Mouse (Mus musculus) intestine, embryonic 15.5 days (tissue): ENCODE results near the gene Picalm. TPM values are rescaled to one million over a fixed set of nuclear protein-coding genes. Genes with fewer than 3 reads are reported as not detected.

ENCODE experiments used
- ATAC-seq: fragments of 200-750 bp; cut with Nextera tagmentation; 2 replicates; pipeline ENCODE4 v1.8.0; 2017; ENCODE audit warnings: moderate TSS enrichment, moderate library complexity
- H3K27ac ChIP-seq: fragments of 300-500 bp; sonication (generic); 2 replicates; pipeline ENCODE4 v1.5.1; 2015; ENCODE audit warnings: mild to moderate bottlenecking, inconsistent platforms
- H3K27me3 ChIP-seq: fragments of 300-500 bp; sonication (generic); replicated peaks from 2 replicates; pipeline ENCODE4 v1.6.1; 2015; ENCODE audit warnings: inconsistent platforms
- H3K36me3 ChIP-seq: fragments of 300-500 bp; sonication (generic); 2 replicates; pipeline ENCODE4 v1.6.1; 2015; ENCODE audit warnings: inconsistent platforms
- H3K4me1 ChIP-seq: fragments of 300-500 bp; sonication (generic); replicated peaks from 2 replicates; pipeline ENCODE4 v1.6.1; 2015; ENCODE audit warnings: inconsistent platforms
- H3K4me2 ChIP-seq: fragments of 300-500 bp; sonication (generic); replicated peaks from 2 replicates; pipeline ENCODE4 v1.6.1; 2015; ENCODE audit warnings: mild to moderate bottlenecking, inconsistent platforms
- H3K4me3 ChIP-seq: fragments of 300-500 bp; sonication (generic); replicated peaks from 2 replicates; pipeline ENCODE4 v1.5.1; 2015; ENCODE audit warnings: inconsistent platforms
- H3K9ac ChIP-seq: fragments of 300-500 bp; sonication (generic); 2 replicates; pipeline ENCODE4 v1.6.1; 2015; ENCODE audit warnings: inconsistent platforms
- H3K9me3 ChIP-seq: fragments of 300-500 bp; sonication (generic); 2 replicates; pipeline ENCODE4 v1.6.1; 2016; ENCODE audit warnings: inconsistent platforms
- WGBS: fragments of 180-500 bp; shearing (Covaris S2); methylation state at CpG from one replicate; pipeline ENCODE4 v1.1.7; 2015; 5-methylcytosine and 5-hydroxymethylcytosine counted together
- polyA plus RNA-seq: library from polyadenylated mRNA; unstranded; fragments of >200 nt; fragmentation: Nextera tagmentation; extraction: Ambion mirVana; gene quantifications from 2 replicates; pipeline ENCODE4 v1.2.1, GENCODE M21; 2015

The Picalm gene
- polyA plus RNA-seq, 1 experiment from 2014 or later, result 33.3 TPM

DNA sequence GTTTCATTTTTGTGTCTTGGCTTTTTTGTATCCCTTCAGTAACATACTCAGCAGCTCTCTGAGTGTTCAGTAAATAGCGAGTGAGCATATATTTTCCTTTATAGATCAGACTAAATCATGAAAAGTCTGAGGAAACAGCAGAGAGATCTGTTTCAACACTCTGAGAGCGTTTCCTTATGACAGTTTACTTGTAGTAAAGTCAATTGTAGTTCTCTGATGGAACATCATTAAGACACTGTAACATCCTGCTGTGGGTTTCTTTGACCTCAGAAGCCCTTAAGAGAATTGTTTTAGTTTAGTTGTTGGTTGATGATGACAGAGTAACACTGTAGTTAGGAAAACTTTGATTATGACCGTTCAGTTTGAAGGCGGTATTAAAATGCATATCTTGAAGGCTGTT is 8.3 kb downstream of the Picalm start:
- H3K4me3 ChIP-seq, result no peak overlapping the region
- WGBS, result 67% methylated on average over 4 of the region's 4 CpGs
- H3K4me1 ChIP-seq, result peaks cover 7% of the 10 kb centered on the region; the same call in 1 of the 2 replicates

GRCm38 (mm10) chr7:90140290-90140689 is 10.3 kb downstream of the Picalm start:
- H3K27ac ChIP-seq, result no peak overlapping the region
- no peaks in the 10 kb centered on the region for H3K9me3 ChIP-seq
- no peak overlapping the region for H3K4me3 ChIP-seq
- no peaks in the 10 kb centered on the region for H3K36me3 ChIP-seq
- H3K9ac ChIP-seq, result no peak overlapping the region
- H3K4me2 ChIP-seq, result no peak overlapping the region
- H3K4me1 ChIP-seq, result peaks cover 7% of the 10 kb centered on the region; the same call in 1 of the 2 replicates
- no peak for ATAC-seq
- WGBS, result 34% methylated on average over 3 of the region's 3 CpGs
- no peaks in the 10 kb centered on the region for H3K27me3 ChIP-seq

More for the DNA sequence above, 8.3 kb downstream of the Picalm start:
- no peaks in the 10 kb centered on the region for H3K27me3 ChIP-seq
- no peaks in the 10 kb centered on the region for H3K36me3 ChIP-seq
- H3K4me2 ChIP-seq, result no peak overlapping the region
- no peak for ATAC-seq
- H3K9me3 ChIP-seq, result no peaks in the 10 kb centered on the region
- H3K27ac ChIP-seq, result no peak overlapping the region
- H3K9ac ChIP-seq, result no peak overlapping the region

DNA sequence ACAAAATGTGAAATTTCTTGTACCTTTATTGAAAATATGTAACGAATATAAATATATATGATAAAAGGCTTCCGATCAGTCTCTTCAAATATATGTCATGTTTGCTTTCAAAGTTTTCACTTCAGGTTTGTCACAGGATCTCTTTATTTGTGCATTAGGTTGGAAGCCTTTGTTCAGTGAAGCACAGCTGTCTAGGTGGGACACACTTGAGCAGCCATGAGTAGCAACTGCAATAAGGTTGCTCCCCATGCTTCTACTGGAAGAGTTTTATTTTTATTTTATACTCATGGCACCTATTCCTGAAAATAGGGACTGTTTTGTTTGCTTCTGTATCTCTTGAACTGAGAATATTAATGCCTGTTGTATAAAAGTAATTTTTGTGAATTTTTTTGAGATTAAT is 14.3 kb downstream of the Picalm start:
- no peaks in the 10 kb centered on the region for H3K9me3 ChIP-seq
- no peak overlapping the region for H3K4me2 ChIP-seq
- peaks cover 14% of the 10 kb centered on the region for H3K4me1 ChIP-seq
- no peaks in the 10 kb centered on the region for H3K27me3 ChIP-seq
- no peaks in the 10 kb centered on the region for H3K36me3 ChIP-seq
- no peak overlapping the region for H3K9ac ChIP-seq
- H3K4me3 ChIP-seq, result no peak overlapping the region
- WGBS, result 93% methylated on average over 2 of the region's 2 CpGs
- no peak overlapping the region for H3K27ac ChIP-seq
- ATAC-seq, result no peak

DNA sequence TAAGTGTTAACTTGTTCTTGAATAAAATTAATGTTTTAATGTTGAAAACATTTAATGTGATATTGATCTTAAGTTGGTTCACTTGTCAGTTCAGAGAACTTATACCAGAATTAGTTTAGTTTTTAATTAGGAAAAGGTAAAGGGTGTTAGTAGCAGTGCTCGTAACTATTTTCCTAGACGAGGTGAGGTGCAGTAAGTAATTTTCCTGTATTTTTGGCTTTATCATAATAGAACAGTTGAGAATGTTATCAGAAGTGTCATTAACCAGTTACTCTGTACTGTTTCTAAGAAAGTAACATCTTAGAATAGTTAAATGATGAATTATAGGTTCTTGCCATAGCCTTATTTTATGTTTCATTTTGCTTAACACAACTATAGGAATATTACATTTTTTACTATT is 15.0 kb downstream of the Picalm start:
- Histone ChIP-seq H3K9me3 (no peaks in the 10 kb centered on the region), H3K4me3 (no peak overlapping the region), H3K27me3 (no peaks in the 10 kb centered on the region), H3K9ac (no peak overlapping the region), H3K36me3 (no peaks in the 10 kb centered on the region), H3K4me2 (no peak overlapping the region), H3K27ac (no peak overlapping the region), H3K4me1 (peaks cover 14% of the 10 kb centered on the region)
- ATAC-seq, result no peak
- 65% methylated on average over 2 of the region's 2 CpGs for WGBS

DNA sequence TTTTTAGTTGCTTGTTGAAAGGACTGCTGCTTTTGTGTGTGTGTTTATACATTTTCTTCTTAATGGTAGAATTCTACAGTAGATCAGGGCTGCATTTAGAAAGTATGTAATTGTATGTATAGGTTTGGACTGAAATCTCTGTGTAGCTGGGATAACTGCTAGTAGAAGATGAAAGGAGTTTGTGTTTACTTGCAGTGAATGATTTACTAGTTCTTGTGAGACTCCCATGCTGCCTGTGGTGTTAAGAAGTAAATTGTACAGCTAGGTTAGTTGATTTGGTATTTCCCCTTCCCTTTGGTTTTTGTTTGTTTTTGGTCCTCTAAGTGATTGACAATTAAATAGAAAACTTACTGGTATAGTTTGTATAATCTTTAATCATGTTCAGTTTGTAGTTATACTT is 15.4 kb downstream of the Picalm start:
- H3K4me3 ChIP-seq, result no peak overlapping the region
- H3K36me3 ChIP-seq, result no peaks in the 10 kb centered on the region
- no peak overlapping the region for H3K27ac ChIP-seq
- H3K27me3 ChIP-seq, result no peaks in the 10 kb centered on the region
- no peak overlapping the region for H3K9ac ChIP-seq
- H3K4me2 ChIP-seq, result no peak overlapping the region
- no peak for ATAC-seq
- no peaks in the 10 kb centered on the region for H3K9me3 ChIP-seq
- peaks cover 14% of the 10 kb centered on the region for H3K4me1 ChIP-seq

GRCm38 (mm10) chr7:90145897-90146296 is 15.9 kb downstream of the Picalm start:
- H3K9ac ChIP-seq, result no peak overlapping the region
- no peaks in the 10 kb centered on the region for H3K27me3 ChIP-seq
- 39% methylated on average over 4 of the region's 4 CpGs for WGBS
- H3K4me3 ChIP-seq, result no peak overlapping the region
- H3K9me3 ChIP-seq, result no peaks in the 10 kb centered on the region
- peak overlapping the region; percentile 25 for H3K4me2 ChIP-seq
- ATAC-seq, result peak; percentile 71
- H3K4me1 ChIP-seq, result peaks cover 14% of the 10 kb centered on the region
- H3K27ac ChIP-seq, result 0 out of 2 replicates have a peak overlapping the region, but pooled peaks have one; percentile 8
- H3K36me3 ChIP-seq, result no peaks in the 10 kb centered on the region

DNA sequence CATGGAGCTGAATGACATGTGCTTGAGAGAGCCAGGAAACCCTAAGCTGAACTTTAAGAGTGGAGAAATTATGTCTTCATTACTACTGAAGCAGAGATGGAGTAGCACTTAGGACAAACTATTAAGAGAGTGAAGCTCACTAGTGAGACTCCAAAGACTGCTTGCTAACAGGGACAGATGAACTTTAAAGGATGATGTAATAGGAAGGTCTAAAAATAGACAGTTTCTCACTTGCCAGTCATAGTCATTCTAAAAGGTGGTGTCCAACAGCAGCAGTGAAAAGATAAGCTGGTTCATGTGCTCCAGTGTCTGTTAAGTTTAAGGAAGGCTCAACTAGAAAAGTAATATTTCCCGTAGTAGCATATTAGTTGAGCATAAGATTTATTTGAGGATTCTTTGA is 16.3 kb downstream of the Picalm start:
- Histone ChIP-seq H3K4me3 (no peak overlapping the region), H3K4me1 (peaks cover 10% of the 10 kb centered on the region), H3K27me3 (no peaks in the 10 kb centered on the region), H3K27ac (0 out of 2 replicates have a peak overlapping the region, but pooled peaks have one; percentile 8), H3K4me2 (peak overlapping the region; percentile 25), H3K9ac (no peak overlapping the region), H3K36me3 (no peaks in the 10 kb centered on the region), H3K9me3 (no peaks in the 10 kb centered on the region)
- peak; percentile 85 for ATAC-seq
- 36% methylated on average over 1 of the region's 1 CpGs for WGBS

- H3K4me2 ChIP-seq, result no peak overlapping the region
- no peaks in the 10 kb centered on the region for H3K36me3 ChIP-seq
- H3K27ac ChIP-seq, result no peak overlapping the region
- no peak overlapping the region for H3K9ac ChIP-seq
- 47% methylated on average over 2 of the region's 2 CpGs for WGBS
- H3K4me1 ChIP-seq, result peaks cover 8% of the 10 kb centered on the region
- ATAC-seq, result no peak; the same call in 1 of the 2 replicates
- H3K9me3 ChIP-seq, result no peaks in the 10 kb centered on the region
- no peaks in the 10 kb centered on the region for H3K27me3 ChIP-seq
- H3K4me3 ChIP-seq, result no peak overlapping the region
Observed at GRCm38 (mm10) chr7:90148023-90148422, 18.0 kb downstream of the Picalm start.

GRCm38 (mm10) chr7:90148516-90148915 is 18.5 kb downstream of the Picalm start:
- Histone ChIP-seq H3K4me1 (peaks cover 8% of the 10 kb centered on the region), H3K27ac (no peak overlapping the region), H3K27me3 (no peaks in the 10 kb centered on the region), H3K36me3 (no peaks in the 10 kb centered on the region), H3K9ac (no peak overlapping the region), H3K9me3 (no peaks in the 10 kb centered on the region), H3K4me3 (no peak overlapping the region), H3K4me2 (no peak overlapping the region)
- ATAC-seq, result no peak
- WGBS, result 39% methylated on average over 1 of the region's 1 CpGs

DNA sequence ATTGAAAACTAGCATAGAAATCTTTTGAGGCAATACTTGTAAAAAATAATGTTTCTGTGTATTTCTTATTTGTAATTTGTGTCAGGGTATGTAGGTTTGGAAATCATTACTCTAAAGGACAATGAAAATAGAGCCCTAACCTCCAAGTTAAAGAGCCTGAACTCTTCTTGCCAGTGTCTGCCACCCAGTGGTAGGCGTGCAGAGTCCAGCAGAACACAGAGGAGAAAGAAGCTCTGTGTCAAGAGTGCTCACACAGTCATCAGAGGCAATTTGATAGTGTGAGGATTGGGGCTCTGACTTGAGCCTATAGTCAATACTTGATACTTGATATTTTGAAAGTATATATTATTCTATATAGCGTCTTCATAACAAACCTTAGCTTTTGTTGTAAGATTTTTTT is 20.3 kb downstream of the Picalm start:
- Histone ChIP-seq H3K4me2 (no peak overlapping the region), H3K27ac (no peak overlapping the region), H3K36me3 (no peaks in the 10 kb centered on the region), H3K27me3 (no peaks in the 10 kb centered on the region), H3K4me3 (no peak overlapping the region), H3K9ac (no peak overlapping the region), H3K4me1 (peaks cover 8% of the 10 kb centered on the region), H3K9me3 (no peaks in the 10 kb centered on the region)
- ATAC-seq, result peak; percentile 68
- 40% methylated on average over 2 of the region's 2 CpGs for WGBS

DNA sequence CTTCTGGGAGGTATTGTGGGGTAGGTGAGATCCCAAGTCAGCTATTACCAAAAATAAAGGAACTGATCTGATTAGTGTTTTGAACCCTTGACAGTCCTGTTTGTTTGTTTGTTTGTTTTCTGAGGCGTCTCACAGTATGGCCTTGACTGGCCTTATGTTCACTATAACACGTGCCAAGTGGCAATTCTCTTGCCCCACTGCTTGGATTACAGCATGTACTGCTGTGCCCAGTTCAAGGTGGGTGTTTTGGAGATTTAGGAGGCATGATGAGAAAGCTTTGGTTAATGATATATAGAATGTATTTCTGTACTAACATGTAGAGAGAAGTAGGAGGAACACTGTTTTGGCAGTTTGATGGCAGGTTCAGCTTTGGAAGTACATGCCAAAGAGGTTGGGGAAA is 28.0 kb downstream of the Picalm start:
- no peak overlapping the region for H3K4me3 ChIP-seq
- H3K9ac ChIP-seq, result no peak overlapping the region
- H3K9me3 ChIP-seq, result no peaks in the 10 kb centered on the region
- H3K4me2 ChIP-seq, result no peak overlapping the region
- no peak for ATAC-seq
- H3K36me3 ChIP-seq, result peaks cover 4% of the 10 kb centered on the region; the same call in 1 of the 2 replicates
- H3K27ac ChIP-seq, result no peak overlapping the region
- H3K4me1 ChIP-seq, result 0 out of 2 replicates have a peak, but pooled peaks cover 4% of the 10 kb centered on the region
- 85% methylated on average over 2 of the region's 2 CpGs for WGBS
- no peaks in the 10 kb centered on the region for H3K27me3 ChIP-seq

- H3K36me3 ChIP-seq, result peaks cover 4% of the 10 kb centered on the region; the same call in 1 of the 2 replicates
- H3K9me3 ChIP-seq, result no peaks in the 10 kb centered on the region
- H3K4me1 ChIP-seq, result 0 out of 2 replicates have a peak, but pooled peaks cover 4% of the 10 kb centered on the region
- no peak overlapping the region for H3K4me3 ChIP-seq
- no peak overlapping the region for H3K9ac ChIP-seq
- WGBS, result 56% methylated on average over 5 of the region's 5 CpGs
- no peak overlapping the region for H3K4me2 ChIP-seq
- no peak overlapping the region for H3K27ac ChIP-seq
- H3K27me3 ChIP-seq, result no peaks in the 10 kb centered on the region
- peak; percentile 93 for ATAC-seq
Observed at GRCm38 (mm10) chr7:90160598-90160997, 30.6 kb downstream of the Picalm start.

- Histone ChIP-seq H3K4me2 (no peak overlapping the region), H3K4me3 (no peak overlapping the region), H3K9me3 (no peaks in the 10 kb centered on the region), H3K36me3 (peaks cover 13% of the 10 kb centered on the region), H3K27me3 (no peaks in the 10 kb centered on the region), H3K27ac (no peak overlapping the region), H3K4me1 (no peaks in the 10 kb centered on the region), H3K9ac (no peak overlapping the region)
- 70% methylated on average over 1 of the region's 1 CpGs for WGBS
- no peak for ATAC-seq
Observed at GRCm38 (mm10) chr7:90164276-90164675, 34.3 kb downstream of the Picalm start.
